Mouse (Mus musculus) embryonic facial prominence, embryonic 15.5 days (tissue): Measurements from ENCODE around the gene Nos1ap. TPM values are rescaled to one million over a fixed set of nuclear protein-coding genes. Genes with fewer than 3 reads are reported as not detected.

Experiments used
- ATAC-seq: fragments of 200-750 bp; cut with Nextera tagmentation; 2 replicates; pipeline ENCODE4 v1.8.0; 2017; ENCODE audit warnings: low read depth, moderate TSS enrichment; ENCODE audit not compliant: insufficient number of reproducible peaks, low FRiP score, low TSS enrichment
- H3K27ac ChIP-seq: fragments of 300-500 bp; sonication (generic); replicated peaks from 2 replicates; pipeline ENCODE4 v1.5.1; 2015; ENCODE audit warnings: mild to moderate bottlenecking, inconsistent platforms
- H3K27me3 ChIP-seq: fragments of 300-500 bp; sonication (generic); 2 replicates; pipeline ENCODE4 v1.6.1; 2015; ENCODE audit warnings: inconsistent platforms
- H3K36me3 ChIP-seq: fragments of 300-500 bp; sonication (generic); 2 replicates; pipeline ENCODE4 v1.6.1; 2015; ENCODE audit warnings: mild to moderate bottlenecking, inconsistent platforms
- H3K4me1 ChIP-seq: fragments of 300-500 bp; sonication (generic); 2 replicates; pipeline ENCODE4 v1.6.1; 2015; ENCODE audit warnings: inconsistent platforms
- H3K4me2 ChIP-seq: fragments of 300-500 bp; sonication (generic); replicated peaks from 2 replicates; pipeline ENCODE4 v1.6.1; 2015; ENCODE audit warnings: mild to moderate bottlenecking, inconsistent platforms
- H3K4me3 ChIP-seq: fragments of 300-500 bp; sonication (generic); replicated peaks from 2 replicates; pipeline ENCODE4 v1.5.1; 2015; ENCODE audit warnings: mild to moderate bottlenecking, inconsistent platforms
- H3K9ac ChIP-seq: fragments of 300-500 bp; sonication (generic); 2 replicates; pipeline ENCODE4 v1.6.1; 2015; ENCODE audit warnings: inconsistent platforms
- H3K9me3 ChIP-seq: fragments of 300-500 bp; sonication (generic); replicated peaks from 2 replicates; pipeline ENCODE4 v1.6.1; 2016; ENCODE audit warnings: inconsistent platforms
- WGBS: fragments of 180-500 bp; shearing (Covaris S2); methylation state at CpG from one replicate; pipeline ENCODE4 v1.1.7; 2015; 5-methylcytosine and 5-hydroxymethylcytosine counted together
- polyA plus RNA-seq: library from polyadenylated mRNA; unstranded; fragments of >200 nt; fragmentation: Nextera tagmentation; extraction: Ambion mirVana; gene quantifications from 2 replicates; pipeline ENCODE4 v1.2.1, GENCODE M21; 2015

Nos1ap gene
- polyA plus RNA-seq, 1 experiment from 2014 or later = 13.1 TPM

DNA sequence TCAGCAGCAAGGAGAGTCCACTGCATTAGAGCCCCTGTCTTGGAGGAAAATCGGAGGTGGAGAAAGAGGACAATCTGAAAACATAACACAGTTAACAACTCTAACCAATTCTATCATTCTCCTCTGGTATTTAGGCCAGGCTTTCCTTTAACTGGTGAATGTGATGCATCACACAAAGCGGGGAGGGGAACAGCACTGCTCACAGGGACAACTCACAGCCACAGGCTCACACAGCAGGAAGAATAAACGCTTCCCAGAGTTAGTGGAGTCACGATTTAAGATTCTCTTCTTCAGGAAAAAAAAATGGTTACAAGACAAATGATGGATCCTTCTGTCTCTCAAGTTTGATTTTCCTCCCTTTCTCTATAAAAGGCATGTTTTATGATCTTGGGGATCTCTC lies 187.0 kb downstream of the Nos1ap start:
- WGBS = 58% methylated on average over 4 of the region's 4 CpGs
- no peak overlapping the region for H3K27ac ChIP-seq

DNA sequence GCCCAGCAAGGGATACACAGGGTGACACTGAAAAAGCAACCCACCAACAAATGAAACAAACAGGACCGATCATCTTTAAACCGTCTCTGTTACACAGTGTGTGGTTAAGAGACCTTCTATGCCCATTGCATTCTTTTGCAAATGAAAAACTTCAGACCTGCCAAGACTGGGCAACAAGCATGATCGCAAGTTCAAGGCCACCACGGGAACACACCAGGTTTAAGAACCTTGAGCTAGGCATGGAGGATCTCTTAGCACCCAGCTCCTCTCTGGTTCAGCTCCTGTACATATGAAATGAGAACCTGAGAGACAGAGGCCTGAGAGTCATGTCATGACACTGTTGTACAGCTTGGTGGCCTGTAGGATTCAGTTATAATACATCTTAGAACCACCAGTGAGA lies 190.8 kb downstream of the Nos1ap start:
- H3K27ac ChIP-seq = no peak overlapping the region
- H3K36me3 ChIP-seq = no peaks in the 10 kb centered on the region
- H3K4me1 ChIP-seq = no peaks in the 10 kb centered on the region
- no peaks in the 10 kb centered on the region for H3K9me3 ChIP-seq
- ATAC-seq = no peak
- 91% methylated on average over 4 of the region's 4 CpGs for WGBS
- no peak overlapping the region for H3K4me2 ChIP-seq
- no peak overlapping the region for H3K9ac ChIP-seq
- H3K4me3 ChIP-seq = no peak overlapping the region
- no peaks in the 10 kb centered on the region for H3K27me3 ChIP-seq

More for the DNA sequence above, 187.0 kb downstream of the Nos1ap start:
- Histone ChIP-seq H3K4me1 (no peaks in the 10 kb centered on the region), H3K4me3 (no peak overlapping the region), H3K4me2 (no peak overlapping the region), H3K9me3 (no peaks in the 10 kb centered on the region), H3K27me3 (no peaks in the 10 kb centered on the region), H3K36me3 (no peaks in the 10 kb centered on the region), H3K9ac (no peak overlapping the region)
- no peak for ATAC-seq

DNA sequence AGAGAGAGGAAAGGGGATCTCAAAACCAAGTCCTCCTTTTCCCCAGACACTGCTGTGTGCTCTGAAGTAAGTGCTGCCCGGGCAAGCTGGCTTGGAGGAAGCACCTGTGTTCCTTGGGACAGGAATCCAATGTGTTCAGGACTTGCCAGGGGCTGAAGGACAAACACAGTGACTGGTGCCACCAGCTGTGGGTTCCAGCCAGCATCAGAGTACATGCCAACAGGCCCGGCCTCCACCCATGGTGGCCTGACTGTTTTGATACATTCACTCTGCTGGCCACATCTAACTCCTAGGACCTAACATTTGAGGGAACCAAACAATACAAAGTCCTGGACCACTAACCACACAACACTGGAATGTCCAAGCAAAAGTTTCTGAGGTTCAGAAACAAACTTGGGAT lies 194.6 kb downstream of the Nos1ap start:
- Histone ChIP-seq H3K4me2 (no peak overlapping the region), H3K27me3 (no peaks in the 10 kb centered on the region), H3K9me3 (no peaks in the 10 kb centered on the region), H3K36me3 (no peaks in the 10 kb centered on the region), H3K4me3 (no peak overlapping the region), H3K4me1 (0 out of 2 replicates have a peak, but pooled peaks cover 4% of the 10 kb centered on the region), H3K9ac (no peak overlapping the region), H3K27ac (no peak overlapping the region)
- WGBS = 67% methylated on average over 2 of the region's 2 CpGs
- ATAC-seq = no peak

DNA sequence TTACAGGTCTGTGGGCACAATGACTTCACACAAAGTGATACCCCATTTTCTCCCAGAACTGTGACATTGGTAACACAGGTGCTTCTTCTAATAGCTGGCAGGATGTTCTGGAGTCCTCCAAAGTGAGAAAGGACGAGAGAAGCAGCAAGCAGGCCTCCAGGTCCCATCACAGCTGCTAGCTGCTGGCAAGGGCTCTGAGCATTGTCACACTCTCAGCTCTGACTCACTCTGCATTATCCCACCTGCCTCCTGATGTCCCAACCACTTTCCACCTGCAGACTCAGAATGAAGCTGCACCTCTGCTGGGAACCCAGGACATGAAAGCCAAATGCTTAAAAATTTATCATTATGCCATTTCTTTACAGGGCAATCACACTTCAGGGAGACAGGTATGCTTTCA lies 195.0 kb downstream of the Nos1ap start:
- WGBS = 61% methylated on average over 1 of the region's 1 CpGs
- 0 out of 2 replicates have a peak, but pooled peaks cover 4% of the 10 kb centered on the region for H3K4me1 ChIP-seq
- no peak for ATAC-seq

DNA sequence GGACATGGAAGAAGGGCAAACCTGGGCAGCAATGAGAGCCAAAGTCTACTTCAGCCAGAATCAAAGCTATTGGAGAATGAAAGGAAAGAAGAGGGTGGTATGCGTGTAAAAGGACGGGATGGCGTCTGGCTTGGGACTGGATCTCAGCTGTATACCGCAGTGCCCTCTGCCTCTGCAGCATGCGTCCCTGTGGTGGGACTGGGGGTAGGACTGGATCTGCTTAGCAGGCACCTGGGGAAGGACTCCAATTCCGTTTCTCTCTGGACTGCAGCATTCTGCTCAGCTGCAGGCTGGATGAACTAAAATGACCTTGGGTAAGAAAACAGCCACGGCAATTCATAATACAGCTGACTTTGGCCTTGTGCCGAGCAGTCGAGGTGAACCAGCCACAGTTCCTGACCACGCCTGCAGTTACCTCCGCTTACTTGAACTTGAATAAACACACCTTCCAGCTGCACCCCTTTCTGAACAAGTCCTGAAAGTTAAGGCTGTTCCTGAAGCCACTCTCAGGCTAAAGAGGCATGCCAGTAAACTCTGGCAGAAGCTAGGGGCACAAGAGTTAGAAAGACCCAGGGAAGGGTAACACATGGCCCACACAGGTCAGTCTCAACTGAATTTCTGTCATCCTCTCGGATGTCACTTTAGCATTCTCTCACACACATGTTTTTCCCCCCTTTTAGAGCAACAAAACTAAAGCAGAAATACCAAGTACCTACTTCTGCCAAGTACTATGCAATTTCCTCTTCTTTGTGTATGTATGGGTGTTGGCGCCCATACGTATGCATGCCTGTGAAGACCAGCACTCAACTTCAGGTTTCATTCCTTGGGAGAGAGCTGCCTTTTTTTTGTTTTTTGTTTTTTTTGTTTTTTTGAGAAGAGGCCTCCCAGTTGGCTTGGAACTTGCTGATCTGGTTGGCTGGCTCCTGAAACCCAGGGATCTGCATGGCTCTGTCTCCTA lies 196.6 kb downstream of the Nos1ap start:
- peak; percentile 54; the same call in 1 of the 2 replicates for ATAC-seq
- Histone ChIP-seq H3K27me3 (no peaks in the 10 kb centered on the region), H3K4me2 (no peak overlapping the region), H3K4me3 (no peak overlapping the region), H3K36me3 (no peaks in the 10 kb centered on the region), H3K4me1 (0 out of 2 replicates have a peak, but pooled peaks cover 4% of the 10 kb centered on the region), H3K9ac (no peak overlapping the region), H3K27ac (0 out of 2 replicates have a peak overlapping the region, but pooled peaks have one; percentile 3), H3K9me3 (no peaks in the 10 kb centered on the region)
- WGBS = 67% methylated on average over 14 of the region's 14 CpGs

More for the DNA sequence above, 195.0 kb downstream of the Nos1ap start:
- Histone ChIP-seq H3K27me3 (no peaks in the 10 kb centered on the region), H3K9ac (no peak overlapping the region), H3K27ac (no peak overlapping the region), H3K4me3 (no peak overlapping the region), H3K9me3 (no peaks in the 10 kb centered on the region), H3K36me3 (no peaks in the 10 kb centered on the region), H3K4me2 (no peak overlapping the region)

DNA sequence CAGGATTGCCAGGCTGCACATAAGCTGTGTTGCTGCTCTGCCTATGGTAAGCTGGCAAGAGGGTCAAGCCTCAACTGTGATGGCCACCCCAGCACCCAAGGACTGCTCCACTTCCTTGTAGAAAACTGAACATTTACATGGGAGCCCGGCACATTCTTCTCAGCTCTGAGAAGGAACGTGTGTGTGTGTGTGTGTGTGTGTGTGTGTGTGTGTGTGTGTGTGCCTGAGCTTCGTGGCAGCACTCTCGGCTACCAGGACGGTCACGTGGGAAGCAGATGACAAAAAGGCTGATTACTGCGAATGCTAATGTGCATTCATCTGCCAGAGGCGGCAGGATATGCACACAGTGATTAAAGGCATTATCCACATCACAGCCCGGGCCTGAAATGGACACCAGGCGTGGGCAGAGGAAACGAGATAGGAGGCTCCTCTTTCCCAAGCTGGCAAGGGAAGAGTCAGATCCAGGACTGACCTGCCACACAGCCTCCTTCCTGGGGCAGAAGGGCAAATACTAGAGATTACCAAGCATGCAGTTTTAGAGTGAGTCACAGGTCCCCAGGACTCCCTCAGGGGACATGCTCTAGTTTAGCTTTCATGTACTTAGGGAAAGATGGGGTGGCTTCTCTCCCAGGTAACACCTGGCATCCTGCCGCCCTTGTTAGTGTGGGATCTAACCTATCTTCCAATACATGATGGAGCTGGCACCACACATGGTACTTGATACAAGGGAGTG lies 202.3 kb downstream of the Nos1ap start:
- no peak for ATAC-seq
- Histone ChIP-seq H3K27me3 (no peaks in the 10 kb centered on the region), H3K27ac (no peak overlapping the region), H3K4me2 (no peak overlapping the region), H3K4me1 (no peaks in the 10 kb centered on the region), H3K4me3 (no peak overlapping the region), H3K9me3 (no peaks in the 10 kb centered on the region), H3K36me3 (no peaks in the 10 kb centered on the region), H3K9ac (no peak overlapping the region)
- WGBS = 35% methylated on average over 12 of the region's 12 CpGs

DNA sequence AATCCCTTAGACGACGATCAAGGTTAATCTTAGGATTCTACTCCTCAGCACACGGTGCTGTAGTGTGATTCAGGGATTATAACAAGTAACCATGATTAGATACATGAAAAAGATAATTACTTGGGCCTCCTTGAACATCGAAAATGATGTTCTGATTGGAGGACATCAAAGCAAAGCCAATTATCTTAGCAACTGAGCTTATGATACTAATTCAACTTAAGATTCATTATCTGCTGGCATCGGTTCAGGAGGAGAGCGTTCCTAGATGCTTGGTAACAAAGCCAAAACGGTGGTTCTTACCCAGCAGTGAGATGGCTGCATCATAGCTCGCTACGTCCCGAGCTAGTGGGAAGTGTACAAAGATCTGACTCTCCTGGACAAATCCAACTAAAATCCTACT lies 204.2 kb downstream of the Nos1ap start:
- Histone ChIP-seq H3K4me2 (no peak overlapping the region), H3K27me3 (no peaks in the 10 kb centered on the region), H3K9ac (no peak overlapping the region), H3K27ac (no peak overlapping the region), H3K36me3 (no peaks in the 10 kb centered on the region), H3K4me1 (peaks cover 6% of the 10 kb centered on the region; the same call in 1 of the 2 replicates), H3K9me3 (no peaks in the 10 kb centered on the region), H3K4me3 (no peak overlapping the region)
- no peak for ATAC-seq
- 77% methylated on average over 10 of the region's 10 CpGs for WGBS

DNA sequence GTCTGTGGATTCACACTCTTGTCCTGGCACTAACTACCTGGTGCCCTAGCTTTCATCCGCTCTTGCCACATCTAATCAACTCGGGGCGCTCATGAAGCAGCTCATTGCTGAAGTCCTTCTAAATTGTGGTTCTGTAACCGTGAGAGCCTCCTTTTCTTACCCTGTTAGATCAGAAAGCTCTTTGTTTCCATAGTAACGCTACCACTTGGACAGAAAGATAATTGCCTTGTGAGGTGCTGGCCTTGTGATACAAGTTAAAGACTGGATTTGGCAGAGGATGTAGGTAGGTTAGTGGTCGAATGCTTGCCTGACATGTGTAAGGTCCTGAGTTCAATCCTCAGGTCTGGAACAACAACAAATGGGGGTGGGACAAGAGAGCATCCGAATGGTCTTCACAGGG lies 206.1 kb downstream of the Nos1ap start:
- Histone ChIP-seq H3K36me3 (no peaks in the 10 kb centered on the region), H3K27me3 (no peaks in the 10 kb centered on the region), H3K4me1 (peaks cover 6% of the 10 kb centered on the region; the same call in 1 of the 2 replicates), H3K4me2 (no peak overlapping the region), H3K9ac (no peak overlapping the region), H3K9me3 (no peaks in the 10 kb centered on the region), H3K4me3 (no peak overlapping the region), H3K27ac (no peak overlapping the region)
- 83% methylated on average over 7 of the region's 7 CpGs for WGBS
- no peak for ATAC-seq

DNA sequence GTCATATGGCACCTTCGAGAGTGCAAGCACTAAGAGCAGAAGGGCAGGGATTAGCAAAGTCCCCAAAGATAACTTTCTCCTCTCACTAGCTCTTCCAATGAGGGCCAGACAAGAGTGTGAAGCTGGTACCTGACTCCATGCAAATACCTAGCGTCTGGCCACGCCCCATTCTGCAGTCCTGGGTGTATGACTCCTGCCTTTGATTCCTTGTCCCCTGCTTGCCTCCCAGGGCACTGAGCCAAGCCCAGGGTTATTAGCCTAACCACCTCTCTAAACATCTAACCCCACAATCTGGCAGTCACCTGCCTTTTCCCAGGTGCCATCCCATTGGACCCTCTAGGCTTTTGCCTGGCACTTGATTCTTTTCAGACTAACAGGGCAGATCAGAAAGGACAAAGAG lies 208.2 kb downstream of the Nos1ap start:
- no peak overlapping the region for H3K4me3 ChIP-seq
- H3K27ac ChIP-seq = no peak overlapping the region
- ATAC-seq = 0 out of 2 replicates have a peak, but pooled peaks have one; percentile 70
- H3K27me3 ChIP-seq = no peaks in the 10 kb centered on the region
- H3K4me1 ChIP-seq = peaks cover 6% of the 10 kb centered on the region; the same call in 1 of the 2 replicates
- no peak overlapping the region for H3K9ac ChIP-seq
- H3K9me3 ChIP-seq = no peaks in the 10 kb centered on the region
- 19% methylated on average over 3 of the region's 3 CpGs for WGBS
- no peaks in the 10 kb centered on the region for H3K36me3 ChIP-seq
- H3K4me2 ChIP-seq = no peak overlapping the region

DNA sequence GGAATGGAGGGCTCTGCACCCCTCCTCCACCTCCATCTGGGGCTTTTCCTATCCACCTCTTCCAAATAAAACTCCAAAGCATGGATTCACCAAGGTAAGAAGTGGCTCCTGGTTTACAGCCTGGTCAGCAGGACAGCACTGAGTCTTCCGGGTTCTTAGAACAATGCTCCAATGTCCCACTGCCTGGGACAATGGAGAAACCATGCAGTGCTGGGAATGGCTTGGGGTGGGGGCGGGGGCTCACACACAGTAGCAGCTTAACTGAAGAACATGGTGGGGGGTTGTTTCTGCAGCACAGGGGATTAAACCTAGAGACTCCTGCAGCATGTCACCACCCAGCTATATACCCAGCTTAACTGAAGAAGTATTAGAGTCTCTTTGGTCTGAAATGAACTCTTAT lies 209.2 kb downstream of the Nos1ap start:
- Histone ChIP-seq H3K4me2 (no peak overlapping the region), H3K4me1 (peaks cover 6% of the 10 kb centered on the region; the same call in 1 of the 2 replicates), H3K9ac (no peak overlapping the region), H3K4me3 (no peak overlapping the region), H3K9me3 (no peaks in the 10 kb centered on the region), H3K36me3 (no peaks in the 10 kb centered on the region), H3K27ac (no peak overlapping the region), H3K27me3 (no peaks in the 10 kb centered on the region)
- 37% methylated on average over 2 of the region's 2 CpGs for WGBS
- ATAC-seq = no peak

DNA sequence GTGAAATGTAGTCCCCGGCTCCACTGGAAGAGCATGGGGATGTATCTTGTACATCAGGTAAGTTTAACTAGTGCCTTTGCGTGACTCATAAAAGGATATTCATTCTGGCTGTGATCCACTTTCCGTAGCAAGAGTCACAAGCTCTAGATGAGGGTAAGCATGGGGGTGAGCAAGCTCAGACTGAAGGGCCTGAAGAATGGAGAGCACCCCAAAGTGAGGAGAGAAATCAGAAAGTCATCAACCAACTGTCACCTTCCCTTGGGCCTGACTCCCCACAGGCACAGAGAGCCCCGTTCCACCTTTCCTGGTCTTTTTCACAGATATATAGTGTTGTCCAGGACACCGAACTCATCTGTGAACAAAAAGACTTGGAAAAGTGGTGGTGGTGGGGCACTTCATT lies 213.9 kb downstream of the Nos1ap start:
- H3K4me3 ChIP-seq = no peak overlapping the region
- ATAC-seq = no peak
- H3K27me3 ChIP-seq = no peaks in the 10 kb centered on the region
- no peak overlapping the region for H3K9ac ChIP-seq
- WGBS = 90% methylated on average over 5 of the region's 5 CpGs
- no peaks in the 10 kb centered on the region for H3K9me3 ChIP-seq
- no peak overlapping the region for H3K4me2 ChIP-seq
- no peaks in the 10 kb centered on the region for H3K36me3 ChIP-seq
- H3K4me1 ChIP-seq = no peaks in the 10 kb centered on the region
- no peak overlapping the region for H3K27ac ChIP-seq
